Mouse (Mus musculus): ENCODE results near the gene Olfr221. TPM values are rescaled to one million over a fixed set of nuclear protein-coding genes. Genes with fewer than 3 reads are reported as not detected.

Olfr221 gene
- not detected for polyA plus RNA-seq (2014; fragmentation: Illumina TruSeq; extraction: RNeasy Lipid Tissue Mini Kit (QIAGEN cat#74804); ENCODE audit: low read depth, low replicate concordance)

DNA sequence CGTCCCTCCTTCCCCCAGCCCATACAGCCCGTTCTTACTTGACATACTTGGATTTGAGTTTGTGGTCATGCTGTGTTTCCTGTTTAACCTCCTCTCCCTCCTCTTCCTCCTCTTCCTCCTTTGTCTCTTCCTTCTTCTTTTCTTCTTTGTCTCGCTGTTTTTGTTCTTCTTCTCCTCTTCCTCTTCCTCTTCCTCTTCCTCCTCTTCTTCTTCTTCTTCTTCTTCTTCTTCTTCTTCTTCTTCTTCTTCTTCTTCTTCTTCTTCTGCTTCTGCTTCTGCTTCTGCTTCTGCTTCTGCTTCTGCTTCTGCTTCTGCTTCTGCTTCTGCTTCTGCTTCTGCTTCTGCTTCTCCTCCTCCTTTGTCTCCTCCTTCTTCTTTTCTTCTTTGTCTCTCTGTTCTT is at the start of gene Olfr221:
TSS of gene Olfr221 (minus strand) at position 101 of the 400 bp plus-strand sequence.

DNA sequence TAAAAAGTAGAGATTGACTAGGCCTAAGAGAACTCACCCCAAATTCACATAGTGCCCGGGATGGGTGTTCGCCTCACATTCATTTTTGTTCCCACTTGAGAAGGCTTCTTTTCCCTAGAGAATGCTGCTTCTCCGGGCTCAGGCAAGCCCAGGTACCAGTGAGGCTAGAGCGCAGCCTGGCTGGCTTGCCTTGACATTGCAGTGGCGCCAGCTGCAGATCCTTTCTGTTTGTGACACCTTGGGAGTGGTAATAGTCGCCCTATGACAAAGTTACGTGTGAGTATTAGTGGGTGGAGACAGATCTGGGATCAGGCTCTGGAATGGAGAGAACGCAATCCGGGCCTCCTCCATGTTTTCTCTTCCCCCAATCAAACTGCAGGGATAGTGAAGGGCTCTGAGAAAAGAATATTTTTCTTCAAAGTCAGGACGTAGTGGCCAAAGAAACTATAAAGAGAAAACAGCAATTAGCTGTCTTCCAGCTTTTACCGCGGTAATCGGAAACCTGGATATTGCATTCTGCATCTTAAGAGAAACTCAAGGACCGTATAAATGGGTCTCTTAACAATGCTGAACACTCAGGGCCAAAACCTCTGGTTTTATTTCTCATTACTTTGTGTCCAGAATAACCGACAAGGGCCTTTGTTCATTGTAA is 21.6 kb downstream of the Olfr221 start, which contains the start of gene Zfp219:
TSS of gene Zfp219 (minus strand) at position 248 of the 652 bp plus-strand sequence.

DNA sequence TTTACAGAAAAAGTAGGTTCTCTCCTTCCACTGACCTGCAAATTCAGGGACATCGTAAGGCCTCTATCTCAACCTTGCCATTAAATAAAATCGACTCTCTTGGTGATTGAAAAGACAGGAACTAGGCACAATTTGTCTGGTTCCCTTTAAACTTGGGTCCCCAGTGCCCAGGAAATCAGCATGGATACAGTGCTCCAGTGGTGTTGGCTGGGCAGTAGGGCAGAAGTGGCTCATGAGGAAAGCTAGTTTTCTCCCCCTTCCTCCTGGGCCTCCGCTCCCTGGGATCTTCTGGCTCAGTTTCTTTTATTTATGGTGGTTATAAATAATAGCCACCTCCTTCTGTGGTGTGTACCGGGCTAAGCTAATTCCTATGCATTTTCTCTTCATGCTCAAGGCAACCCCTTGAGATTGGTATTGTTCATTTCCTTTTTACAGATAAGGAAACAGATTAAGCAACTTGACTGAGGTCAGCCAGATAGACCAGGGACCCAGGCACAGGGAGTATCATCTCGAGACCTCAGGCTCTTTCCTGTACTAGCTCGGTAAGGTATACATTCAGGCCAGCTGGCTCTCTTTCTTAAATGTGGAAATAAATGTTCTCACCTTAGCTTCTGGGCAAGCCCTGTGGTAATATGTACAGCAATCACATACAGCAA is 26.7 kb downstream of the Olfr221 start, which contains the start of gene Tmem253:
TSS of gene Tmem253 (plus strand) at position 214 of the 656 bp plus-strand sequence.

DNA sequence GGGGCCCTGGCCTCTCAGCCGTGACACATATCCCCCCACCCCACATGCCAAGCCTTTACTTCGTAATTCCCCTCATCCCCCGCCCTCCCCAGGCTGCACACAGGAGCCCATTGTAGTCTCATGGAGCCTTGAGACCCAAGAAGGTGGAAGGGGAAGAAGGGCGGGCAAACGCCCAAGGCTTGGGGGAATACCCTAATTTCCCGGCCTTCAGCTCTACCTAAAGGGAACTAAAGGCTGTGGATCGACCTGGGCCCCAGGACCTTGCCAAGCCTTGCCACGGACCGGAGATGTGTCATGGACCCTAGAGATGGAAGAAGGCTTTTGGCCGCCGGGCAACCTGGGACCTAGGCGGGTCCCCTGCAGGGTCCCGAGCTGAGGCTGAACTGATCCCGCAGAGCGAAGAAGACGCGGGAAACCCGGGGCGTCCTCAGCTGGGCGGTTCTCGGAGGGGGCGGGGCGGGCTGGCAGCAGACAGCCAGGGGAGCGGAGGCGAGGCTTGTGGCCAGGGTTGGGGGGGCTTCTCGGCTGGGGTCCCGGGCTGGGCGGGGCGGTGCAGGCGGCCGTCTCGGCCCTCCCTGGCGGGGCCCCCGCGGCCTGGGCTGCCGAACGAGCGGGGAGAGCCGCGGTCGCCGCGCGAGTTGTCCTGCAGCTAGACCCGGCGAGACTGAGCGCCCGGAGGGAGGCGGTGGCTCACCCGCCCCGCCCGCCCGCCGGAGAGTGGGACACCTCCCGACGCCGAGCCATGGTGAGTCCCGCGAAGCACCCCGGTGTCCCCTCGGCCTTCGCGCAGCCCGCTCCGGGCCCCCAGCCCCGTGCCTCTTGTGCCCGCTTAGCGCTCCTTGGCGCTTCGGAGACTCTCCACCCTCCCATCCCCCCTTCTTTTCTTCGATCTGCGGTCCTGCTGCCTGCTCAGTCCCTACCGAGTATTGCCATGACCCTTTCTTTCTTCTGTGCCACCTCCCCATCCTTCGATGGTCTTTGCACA is 57.7 kb downstream of the Olfr221 start, which contains the start of gene Arhgef40:
TSS of gene Arhgef40 (plus strand) at position 473 of the 985 bp plus-strand sequence.

Other genes with a start within 250 kb of the Olfr221 start
- 0.32 TPM for gene AY358078, start 242.4 kb downstream of the Olfr221 start, polyA plus RNA-seq (2014; fragmentation: Illumina TruSeq; extraction: RNeasy Lipid Tissue Mini Kit (QIAGEN cat#74804); ENCODE audit: low read depth, low replicate concordance)
- not detected for gene Ear6, start 188.8 kb downstream of the Olfr221 start, polyA plus RNA-seq (2014; fragmentation: Illumina TruSeq; extraction: RNeasy Lipid Tissue Mini Kit (QIAGEN cat#74804); ENCODE audit: low read depth, low replicate concordance)
- gene Mettl17, start 157.6 kb downstream of the Olfr221 start, polyA plus RNA-seq (2014; fragmentation: Illumina TruSeq; extraction: RNeasy Lipid Tissue Mini Kit (QIAGEN cat#74804); ENCODE audit: low read depth, low replicate concordance), result 11.0 TPM
- gene Slc39a2, start 149.6 kb downstream of the Olfr221 start, polyA plus RNA-seq (2014; fragmentation: Illumina TruSeq; extraction: RNeasy Lipid Tissue Mini Kit (QIAGEN cat#74804); ENCODE audit: low read depth, low replicate concordance), result 1.6 TPM
- gene Ndrg2, start 128.3 kb downstream of the Olfr221 start, polyA plus RNA-seq (2014; fragmentation: Illumina TruSeq; extraction: RNeasy Lipid Tissue Mini Kit (QIAGEN cat#74804); ENCODE audit: low read depth, low replicate concordance), result 246 TPM
- not detected for gene Tppp2, start 124.0 kb downstream of the Olfr221 start, polyA plus RNA-seq (2014; fragmentation: Illumina TruSeq; extraction: RNeasy Lipid Tissue Mini Kit (QIAGEN cat#74804); ENCODE audit: low read depth, low replicate concordance)
- not detected for gene Rnase13, start 119.7 kb downstream of the Olfr221 start, polyA plus RNA-seq (2014; fragmentation: Illumina TruSeq; extraction: RNeasy Lipid Tissue Mini Kit (QIAGEN cat#74804); ENCODE audit: low read depth, low replicate concordance)
- gene Arhgef40, start 57.7 kb downstream of the Olfr221 start, polyA plus RNA-seq (2014; fragmentation: Illumina TruSeq; extraction: RNeasy Lipid Tissue Mini Kit (QIAGEN cat#74804); ENCODE audit: low read depth, low replicate concordance), result 6.1 TPM
- gene Tmem253, start 26.8 kb downstream of the Olfr221 start, polyA plus RNA-seq (2014; fragmentation: Illumina TruSeq; extraction: RNeasy Lipid Tissue Mini Kit (QIAGEN cat#74804); ENCODE audit: low read depth, low replicate concordance), result 3.0 TPM
- gene Zfp219, start 21.7 kb downstream of the Olfr221 start, polyA plus RNA-seq (2014; fragmentation: Illumina TruSeq; extraction: RNeasy Lipid Tissue Mini Kit (QIAGEN cat#74804); ENCODE audit: low read depth, low replicate concordance), result 1.7 TPM
- gene Hnrnpc, start 61.6 kb upstream of the Olfr221 start, polyA plus RNA-seq (2014; fragmentation: Illumina TruSeq; extraction: RNeasy Lipid Tissue Mini Kit (QIAGEN cat#74804); ENCODE audit: low read depth, low replicate concordance), result 368 TPM
- 5.5 TPM for gene Rpgrip1, start 68.2 kb upstream of the Olfr221 start, polyA plus RNA-seq (2014; fragmentation: Illumina TruSeq; extraction: RNeasy Lipid Tissue Mini Kit (QIAGEN cat#74804); ENCODE audit: low read depth, low replicate concordance)
- 63.7 TPM for gene Supt16, start 155.0 kb upstream of the Olfr221 start, polyA plus RNA-seq (2014; fragmentation: Illumina TruSeq; extraction: RNeasy Lipid Tissue Mini Kit (QIAGEN cat#74804); ENCODE audit: low read depth, low replicate concordance)
- gene Chd8, start 215.3 kb upstream of the Olfr221 start, polyA plus RNA-seq (2014; fragmentation: Illumina TruSeq; extraction: RNeasy Lipid Tissue Mini Kit (QIAGEN cat#74804); ENCODE audit: low read depth, low replicate concordance), result 73.2 TPM
- 40.6 TPM for gene Tox4, start 236.7 kb upstream of the Olfr221 start, polyA plus RNA-seq (2014; fragmentation: Illumina TruSeq; extraction: RNeasy Lipid Tissue Mini Kit (QIAGEN cat#74804); ENCODE audit: low read depth, low replicate concordance)
- gene Rab2b, start 237.1 kb upstream of the Olfr221 start, polyA plus RNA-seq (2014; fragmentation: Illumina TruSeq; extraction: RNeasy Lipid Tissue Mini Kit (QIAGEN cat#74804); ENCODE audit: low read depth, low replicate concordance), result 14.8 TPM

Data from sigmoid colon, adult 10 weeks (tissue).